Comparison of ENCODE assay signal across 9 mouse cellular contexts in genomic region chr17:94553400-94553799, GRCm38 (mm10).
A peak's percentile ranks its signal among the peaks of the same experiment; 100 is the strongest.
DNase-seq lines count a peak whose midpoint lies in the region; ATAC-seq and TF ChIP-seq lines count a peak whose summit lies in the region.
"Had no signal": no experiment of that assay in that cellular context is flagged by ENCODE, and none has a peak within 500 bp of the region (broad histone marks: within the 10 kb centered on the region; RNA-seq: fewer than 3 reads in every experiment).

No protein-coding gene starts in this region.

- H3K9me3 ChIP-seq in kidney, postnatal 0 days (replicated peaks; ENCODE audit: low read length): no peaks in the 10 kb centered on the region
- no peaks in the 10 kb centered on the region for H3K9me3 ChIP-seq in kidney, embryonic 15.5 days (replicated peaks)
- H3K9me3 ChIP-seq in CH12.LX (replicated peaks; ENCODE audit: low read length): no peaks in the 10 kb centered on the region
- H3K9me3 ChIP-seq: stomach, embryonic 15.5 days had no signal

- TF ChIP-seq POLR2A in CH12.LX (IDR thresholded peaks at IDR 0.05; ENCODE audit: low read depth, low read length): no peak

- H3K4me1 ChIP-seq in kidney, postnatal 0 days (replicated peaks; ENCODE audit: insufficient read depth, low read length): no peaks in the 10 kb centered on the region
- no peaks in the 10 kb centered on the region for H3K4me1 ChIP-seq in kidney, embryonic 15.5 days
- H3K4me1 ChIP-seq in CH12.LX (ENCODE audit: control insufficient read depth in 1 of 2, insufficient read depth in 2 of 2): no peaks in the 10 kb centered on the region
- H3K4me1 ChIP-seq: stomach, embryonic 15.5 days had no signal

- TF ChIP-seq CTCF in kidney, postnatal 0 days (IDR thresholded peaks at IDR 0.05; ENCODE audit: low read depth): peak; percentile 63
- peak; percentile 0 to 50; a peak in 3 of 4 replicates for TF ChIP-seq CTCF in CH12.LX (conservative IDR thresholded peaks at IDR 0.05 in 1 of 2, IDR thresholded peaks at IDR 0.05 in 1 of 2; ENCODE audit: low read depth in 2 of 2, low read length in 2 of 2)

- H3K79me2 ChIP-seq in CH12.LX (replicated peaks; ENCODE audit: control insufficient read depth, extremely low read depth, insufficient read depth, poor library complexity, severe bottlenecking): no peaks in the 10 kb centered on the region

- no peak overlapping the region for H3K4me2 ChIP-seq in kidney, postnatal 0 days (ENCODE audit: low read length)
- H3K4me2 ChIP-seq in kidney, embryonic 15.5 days: no peak overlapping the region
- no peak overlapping the region for H3K4me2 ChIP-seq in CH12.LX (ENCODE audit: insufficient read depth, low read depth, poor library complexity, severe bottlenecking)
- H3K4me2 ChIP-seq: stomach, embryonic 15.5 days had no signal

- H3K27me3 ChIP-seq in kidney, postnatal 0 days (ENCODE audit: insufficient read depth, low read length): no peaks in the 10 kb centered on the region
- no peaks in the 10 kb centered on the region for H3K27me3 ChIP-seq in kidney, embryonic 15.5 days
- H3K27me3 ChIP-seq in CH12.LX (replicated peaks): peaks cover 14% of the 10 kb centered on the region
- H3K27me3 ChIP-seq: stomach, embryonic 15.5 days had no signal

- no peak overlapping the region for H3K9ac ChIP-seq in kidney, postnatal 0 days (ENCODE audit: low read depth, low read length)
- H3K9ac ChIP-seq in kidney, embryonic 15.5 days: no peak overlapping the region
- H3K9ac ChIP-seq in CH12.LX (ENCODE audit: insufficient read depth, low read depth): no peak overlapping the region
- H3K9ac ChIP-seq: stomach, embryonic 15.5 days had no signal

- in situ Hi-C loops in CH12.LX (cut with MboI; ENCODE audit: low pct_ligation_motif_present, low pct_unique_long_range_greater_than_20kb, low sequenced_read_pairs): no loop called here

- intact Hi-C loops in heart, postnatal 25 days (cut with DNase I): no loop called here

- no peak for TF ChIP-seq EP300 in CH12.LX (IDR thresholded peaks at IDR 0.05; ENCODE audit: low read length)

- dilution Hi-C loops in CH12.LX (cut with MboI; ENCODE audit: extremely low pct_ligation_motif_present, extremely low pct_unique_long_range_greater_than_20kb, low sequenced_read_pairs): no loop called here

- WGBS in kidney, postnatal 0 days: 85% methylated on average over 2 of the region's 2 CpGs
- 87% methylated on average over 2 of the region's 2 CpGs for WGBS in kidney, embryonic 15.5 days

- peak; percentile 3 for DNase-seq in kidney, postnatal 0 days (ENCODE audit: low spot score)
- peak; percentile 12 for DNase-seq in CH12.LX (ENCODE audit: extremely low read depth)
- peak; percentile 27 for DNase-seq in NIH3T3 (ENCODE audit: low read depth)
- peak; percentile 17 to 49 for DNase-seq in layer of hippocampus, postnatal 10 days (ENCODE audit: low spot score in 2 of 2)
- no peak for DNase-seq in heart, postnatal 25 days (ENCODE audit: low spot score)
- DNase-seq: cerebellum, adult 2 months had no signal

- H3K4me3 ChIP-seq in kidney, postnatal 0 days (replicated peaks; ENCODE audit: low read depth, low read length): no peak overlapping the region
- H3K4me3 ChIP-seq in kidney, embryonic 15.5 days (replicated peaks): no peak overlapping the region
- no peak overlapping the region for H3K4me3 ChIP-seq in CH12.LX (replicated peaks in 1 of 3; ENCODE audit: low read depth in 2 of 3, low read length in 2 of 3, poor library complexity in 1 of 3)
- H3K4me3 ChIP-seq: stomach, embryonic 15.5 days had no signal

- ATAC-seq in kidney, postnatal 0 days (replicated peaks; ENCODE audit: low FRiP score, low read depth): no peak
- ATAC-seq in kidney, embryonic 15.5 days (replicated peaks; ENCODE audit: low FRiP score): no peak
- ATAC-seq in erythroblast, adult 5-6 weeks (replicated peaks; ENCODE audit: low FRiP score, poor library complexity, severe bottlenecking): no peak

- TF ChIP-seq RAD21 in CH12.LX (IDR thresholded peaks at IDR 0.05; ENCODE audit: low read depth, low read length): peak; percentile 50

- no peaks in the 10 kb centered on the region for H3K36me3 ChIP-seq in kidney, postnatal 0 days (ENCODE audit: insufficient read depth, low read length)
- no peaks in the 10 kb centered on the region for H3K36me3 ChIP-seq in kidney, embryonic 15.5 days
- no peaks in the 10 kb centered on the region for H3K36me3 ChIP-seq in CH12.LX (replicated peaks in 1 of 2; ENCODE audit: control insufficient read depth in 1 of 2, insufficient read depth in 1 of 2, low read length in 1 of 2)
- H3K36me3 ChIP-seq: stomach, embryonic 15.5 days had no signal

- H3K27ac ChIP-seq in kidney, postnatal 0 days: no peak overlapping the region
- H3K27ac ChIP-seq in kidney, embryonic 15.5 days: no peak overlapping the region
- no peak overlapping the region for H3K27ac ChIP-seq in CH12.LX (ENCODE audit: insufficient read depth, low read depth)
- H3K27ac ChIP-seq: stomach, embryonic 15.5 days had no signal

TF ChIP-seq in CH12.LX, 34 proteins besides CTCF, POLR2A, EP300 and RAD21:
- TF ChIP-seq SMC3 (IDR thresholded peaks at IDR 0.05; ENCODE audit: low read depth, low read length): peak; percentile 36
- no peak for TF ChIP-seq MAX (IDR thresholded peaks at IDR 0.05; ENCODE audit: low read length)
- TF ChIP-seq CHD1 (IDR thresholded peaks at IDR 0.05; ENCODE audit: low read depth, low read length): no peak
